Mouse (Mus musculus) frontal cortex, adult 2 months (tissue): Measurements from ENCODE around the gene Dctn2. TPM values are rescaled to one million over a fixed set of nuclear protein-coding genes. Genes with fewer than 3 reads are reported as not detected.
"Not testable (repeated sequence)": the region's sequence is repeated elsewhere in the genome, so short reads cannot be mapped to it uniquely, and the experiment has no call there.

ENCODE experiments used
- DNase-seq, 2 experiments: peaks; one replicate each; pipeline ENCODE4 v3.0.0; 2022; ENCODE audit warnings: low spot score in 1 of 2; ENCODE audit errors: extremely low spot score in 1 of 2
- polyA plus RNA-seq: library from polyadenylated mRNA; depleted of rRNA; stranded (reverse); fragments of >200 nt; gene quantifications from 2 replicates; pipeline ENCODE4 v1.2.3, GENCODE M21; 2012

Dctn2 gene
- polyA plus RNA-seq, 1 experiment = 313 TPM

- DNase-seq = no peak
These were observed 21.7 kb downstream of the Dctn2 start for GRCm38 (mm10) chr10:127287936-127288293.

- no peak for DNase-seq
These were observed 22.2 kb downstream of the Dctn2 start for GRCm38 (mm10) chr10:127288328-127288799.

- peak; percentile 67 to 82 for DNase-seq
These were observed 22.8 kb downstream of the Dctn2 start, which contains the start of gene Mbd6 for GRCm38 (mm10) chr10:127288800-127289572. Gene Mbd6, minus strand, starts transcription at chr10:127289018.

- DNase-seq = peak; percentile 33 to 54
These were observed 23.5 kb downstream of the Dctn2 start for GRCm38 (mm10) chr10:127289573-127290191.

- peak; percentile 100 for DNase-seq
These were observed 24.2 kb downstream of the Dctn2 start for GRCm38 (mm10) chr10:127290307-127290929.

GRCm38 (mm10) chr10:127290930-127291880 is 25.0 kb downstream of the Dctn2 start:
- DNase-seq = peak in 1 of 2 experiments; percentile 45

GRCm38 (mm10) chr10:127291881-127292638 is 25.9 kb downstream of the Dctn2 start:
- DNase-seq = no peak

GRCm38 (mm10) chr10:127292987-127293538 is 26.9 kb downstream of the Dctn2 start:
- peak in 1 of 2 experiments; percentile 45 for DNase-seq

- no peak for DNase-seq
These were observed 27.5 kb downstream of the Dctn2 start for GRCm38 (mm10) chr10:127293590-127294113.

GRCm38 (mm10) chr10:127294895-127295510 is 28.8 kb downstream of the Dctn2 start:
- no peak for DNase-seq

GRCm38 (mm10) chr10:127295986-127296794 is 30.0 kb downstream of the Dctn2 start:
- DNase-seq = no peak

GRCm38 (mm10) chr10:127297015-127297871 is 31.1 kb downstream of the Dctn2 start:
- DNase-seq = no peak

GRCm38 (mm10) chr10:127300361-127300760 is 34.2 kb downstream of the Dctn2 start:
- no peak for DNase-seq

GRCm38 (mm10) chr10:127303136-127303535 is 37.0 kb downstream of the Dctn2 start:
- no peak for DNase-seq

GRCm38 (mm10) chr10:127309167-127309566 is 43.0 kb downstream of the Dctn2 start:
- not testable (repeated sequence) for DNase-seq

GRCm38 (mm10) chr10:127310523-127311475 is 44.6 kb downstream of the Dctn2 start:
- no peak for DNase-seq
